9 mouse cellular contexts compared by ENCODE assay signal in genomic region chr9:123384696-123385095, GRCm38 (mm10). TPM values are rescaled to one million over a fixed set of nuclear protein-coding genes. Genes with fewer than 3 reads are reported as not detected.
DNase-seq lines count a peak whose midpoint lies in the region; ATAC-seq lines count a peak whose summit lies in the region.
"Had no signal": no experiment of that assay in that cellular context is flagged by ENCODE, and none has a peak within 500 bp of the region (broad histone marks: within the 10 kb centered on the region; RNA-seq: fewer than 3 reads in every experiment).

No protein-coding gene starts in this region.

- no peak overlapping the region for H3K9ac ChIP-seq in liver, embryonic 12.5 days

- peak; percentile 35 for DNase-seq in testis, postnatal 10 days (ENCODE audit: low spot score)
- no peak for DNase-seq in testis, postnatal 14 days (ENCODE audit: low spot score)
- DNase-seq in frontal cortex, adult 2 months (ENCODE audit: extremely low spot score in 1 of 2, low spot score in 1 of 2): peak; percentile 52 to 69
- DNase-seq in layer of hippocampus, postnatal 36 days: peak; percentile 59 to 63
- no peak for DNase-seq in embryo, embryonic 11 days
- no peak for DNase-seq in kidney, postnatal 10 days
- DNase-seq in adrenal gland, postnatal 4 days (ENCODE audit: low spot score in 2 of 2): no peak
- DNase-seq: kidney, adult 8-10 months had no signal

- ATAC-seq in liver, embryonic 12.5 days: no peak

- no peak overlapping the region for H3K4me2 ChIP-seq in liver, embryonic 12.5 days

- no peaks in the 10 kb centered on the region for H3K27me3 ChIP-seq in liver, embryonic 12.5 days (replicated peaks)

- H3K4me3 ChIP-seq in liver, embryonic 12.5 days: no peak overlapping the region

- H3K4me1 ChIP-seq in liver, embryonic 12.5 days: peaks cover 12% of the 10 kb centered on the region

- H3K27ac ChIP-seq in liver, embryonic 12.5 days: no peak overlapping the region

- H3K36me3 ChIP-seq in liver, embryonic 12.5 days: peaks cover 57% of the 10 kb centered on the region

- WGBS in liver, embryonic 12.5 days (ENCODE audit: insufficient replicate concordance): 92% methylated on average over 3 of the region's 3 CpGs

- H3K9me3 ChIP-seq in liver, embryonic 12.5 days (replicated peaks): no peaks in the 10 kb centered on the region

RNA-seq across cellular contexts. Expression of gene Lars2, which starts 18.0 kb away (rescaled TPM):
- polyA plus RNA-seq in frontal cortex, adult 2 months (2012; rRNA removed): 1,564 and 1,759 TPM in 2 replicates
- total RNA-seq in layer of hippocampus, postnatal 36 days (2021): 10 to 100 TPM; 43.5 to 79.2 TPM
- polyA plus RNA-seq in liver, embryonic 12.5 days (2016; fragmentation: Nextera tagmentation; extraction: Ambion mirVana): 788 and 796 TPM in 2 replicates
- total RNA-seq in adrenal gland, postnatal 4 days (2021): 10 to 100 TPM; 74.0 to 84.9 TPM

Comparison
In these comparisons a context has a peak if more than half of its experiments do, and no peak if none do; other contexts are left out.
1. DNase-seq: peak in testis, postnatal 10 days (single experiment), frontal cortex, adult 2 months (2 of 2) and layer of hippocampus, postnatal 36 days (2 of 2); none in testis, postnatal 14 days (single experiment), embryo, embryonic 11 days (single experiment), kidney, postnatal 10 days (single experiment) and adrenal gland, postnatal 4 days (0 of 2).